Mouse (Mus musculus) liver, postnatal 0 days (tissue): ENCODE results near the gene Nt5m. TPM values are rescaled to one million over a fixed set of nuclear protein-coding genes. Genes with fewer than 3 reads are reported as not detected.

Source experiments
- ATAC-seq: fragments of 200-750 bp; cut with Nextera tagmentation; 2 replicates; pipeline ENCODE4 v1.8.0; 2017; ENCODE audit warnings: mild to moderate bottlenecking, moderate library complexity
- DNase-seq: peaks from one replicate; pipeline ENCODE4 v3.0.0-alpha.2; 2016
- H3K27ac ChIP-seq: fragments of 300-500 bp; sonication (generic); 2 replicates; pipeline ENCODE4 v1.5.1; 2014; ENCODE audit warnings: antibody characterized with exemption, moderate library complexity, mild to moderate bottlenecking, low read depth
- H3K27me3 ChIP-seq: fragments of 300-500 bp; sonication (generic); 2 replicates; pipeline ENCODE4 v1.6.1; 2014; ENCODE audit warnings: low read length, control low read depth, mixed read lengths; ENCODE audit not compliant: insufficient read depth
- H3K36me3 ChIP-seq: fragments of 300-500 bp; sonication (generic); replicated peaks from 2 replicates; pipeline ENCODE4 v1.6.1; 2014; ENCODE audit warnings: mild to moderate bottlenecking, control low read depth, low read length, moderate library complexity, mixed read lengths; ENCODE audit not compliant: insufficient read depth
- H3K4me1 ChIP-seq: fragments of 300-500 bp; sonication (generic); 2 replicates; pipeline ENCODE4 v1.6.1; 2014; ENCODE audit warnings: antibody characterized with exemption, mild to moderate bottlenecking, control low read depth; ENCODE audit not compliant: insufficient read depth
- H3K4me2 ChIP-seq: fragments of 300-500 bp; sonication (generic); 2 replicates; pipeline ENCODE4 v1.6.1; 2014; ENCODE audit warnings: low read depth, mild to moderate bottlenecking, low read length, moderate library complexity, mixed read lengths
- H3K4me3 ChIP-seq: fragments of 300-500 bp; sonication (generic); 2 replicates; pipeline ENCODE4 v1.5.1; 2014; ENCODE audit warnings: low read depth, low read length
- H3K9ac ChIP-seq: fragments of 300-500 bp; sonication (generic); replicated peaks from 2 replicates; pipeline ENCODE4 v1.6.1; 2014; ENCODE audit warnings: mild to moderate bottlenecking, moderate library complexity
- H3K9me3 ChIP-seq: fragments of 300-500 bp; sonication (generic); 2 replicates; pipeline ENCODE4 v1.6.1; 2016; ENCODE audit warnings: mild to moderate bottlenecking, control low read depth, low read length, mixed read lengths
- CTCF ChIP-seq: sonication (generic); IDR thresholded peaks from 2 replicates; pipeline ENCODE4 v1.5.1; 2016; ENCODE audit warnings: antibody characterized with exemption, low read depth
- EP300 ChIP-seq: IDR thresholded peaks from 2 replicates; pipeline ENCODE4 v1.6.1; 2016; ENCODE audit warnings: antibody characterized with exemption, low read depth, mild to moderate bottlenecking
- WGBS: fragments of 180-500 bp; shearing (Covaris S2); extraction: QIAGEN DNeasy Blood & Tissue Kit; methylation state at CpG from one replicate; pipeline ENCODE4 v1.1.7; 2014; ENCODE audit not compliant: insufficient replicate concordance; 5-methylcytosine and 5-hydroxymethylcytosine counted together
- polyA plus RNA-seq: library from polyadenylated mRNA; unstranded; fragments of >200 nt; fragmentation: Nextera tagmentation; extraction: Ambion mirVana; gene quantifications from 2 replicates; pipeline ENCODE4 v1.2.1, GENCODE M21; 2015

Gene Nt5m
- polyA plus RNA-seq, 1 experiment from 2014 or later: 16.0 TPM

- TF ChIP-seq CTCF (peak; percentile 81), EP300 (no peak)
- Histone ChIP-seq H3K36me3 (0 out of 2 replicates have a peak, but pooled peaks cover 3% of the 10 kb centered on the region), H3K9ac (no peak overlapping the region), H3K27ac (no peak overlapping the region), H3K4me1 (peaks cover 20% of the 10 kb centered on the region), H3K4me2 (peak overlapping the region; percentile 77), H3K9me3 (no peaks in the 10 kb centered on the region), H3K27me3 (no peaks in the 10 kb centered on the region), H3K4me3 (peak overlapping the region; percentile 76; the same call in 1 of the 2 replicates)
- ATAC-seq (peak; percentile 33; the same call in 1 of the 2 replicates), DNase-seq (peak; percentile 61)
- WGBS: 11% methylated on average over 2 of the region's 2 CpGs
These were observed 7.9 kb downstream of the Nt5m start for GRCm38 (mm10) chr11:59847131-59847530.

GRCm38 (mm10) chr11:59847891-59848884 lies 8.9 kb downstream of the Nt5m start:
- H3K4me2 ChIP-seq: peak overlapping the region; percentile 77
- H3K4me1 ChIP-seq: peaks cover 23% of the 10 kb centered on the region
- no peaks in the 10 kb centered on the region for H3K9me3 ChIP-seq
- peak overlapping the region; percentile 76 for H3K4me3 ChIP-seq
- no peaks in the 10 kb centered on the region for H3K27me3 ChIP-seq
- H3K27ac ChIP-seq: peak overlapping the region; percentile 88
- ATAC-seq (peak; percentile 85), DNase-seq (peak; percentile 84)
- no peak for TF ChIP-seq EP300
- peak; percentile 30 for TF ChIP-seq CTCF
- H3K36me3 ChIP-seq: no peaks in the 10 kb centered on the region
- WGBS: under 1% methylated on average over 65 of the region's 69 CpGs
- H3K9ac ChIP-seq: peak overlapping the region; percentile 71

GRCm38 (mm10) chr11:59852865-59853264 lies 13.6 kb downstream of the Nt5m start:
- Histone ChIP-seq H3K36me3 (no peaks in the 10 kb centered on the region; the same call in 1 of the 2 replicates), H3K4me1 (peaks cover 17% of the 10 kb centered on the region), H3K27me3 (no peaks in the 10 kb centered on the region), H3K4me3 (no peak overlapping the region), H3K27ac (no peak overlapping the region), H3K4me2 (no peak overlapping the region), H3K9me3 (no peaks in the 10 kb centered on the region), H3K9ac (no peak overlapping the region)
- TF ChIP-seq CTCF (no peak), EP300 (no peak)
- 64% methylated on average over 3 of the region's 3 CpGs for WGBS
- DNase-seq (no peak), ATAC-seq (no peak)

- Histone ChIP-seq H3K27me3 (no peaks in the 10 kb centered on the region), H3K4me3 (no peak overlapping the region), H3K9ac (no peak overlapping the region), H3K9me3 (no peaks in the 10 kb centered on the region), H3K36me3 (peaks cover 4% of the 10 kb centered on the region; the same call in 1 of the 2 replicates), H3K4me1 (no peaks in the 10 kb centered on the region), H3K27ac (no peak overlapping the region), H3K4me2 (no peak overlapping the region)
- no peak for TF ChIP-seq CTCF
- TF ChIP-seq EP300: no peak
- no peak for ATAC-seq
- 91% methylated on average over 11 of the region's 11 CpGs for WGBS
- no peak for DNase-seq
These were observed 21.2 kb downstream of the Nt5m start for GRCm38 (mm10) chr11:59860467-59860866.

- TF ChIP-seq CTCF (no peak), EP300 (no peak)
- 73% methylated on average over 6 of the region's 6 CpGs for WGBS
These were observed 25.1 kb downstream of the Nt5m start for GRCm38 (mm10) chr11:59864316-59864715.

GRCm38 (mm10) chr11:59872124-59872523 lies 32.9 kb downstream of the Nt5m start:
- no peak for TF ChIP-seq CTCF
- TF ChIP-seq EP300: no peak
- 44% methylated on average over 8 of the region's 8 CpGs for WGBS
- peaks cover 18% of the 10 kb centered on the region; the same call in 1 of the 2 replicates for H3K36me3 ChIP-seq
- no peak overlapping the region for H3K4me3 ChIP-seq
- H3K27me3 ChIP-seq: no peaks in the 10 kb centered on the region
- H3K9me3 ChIP-seq: no peaks in the 10 kb centered on the region
- ATAC-seq (peak; percentile 36), DNase-seq (no peak)
- H3K4me2 ChIP-seq: no peak overlapping the region
- no peak overlapping the region for H3K27ac ChIP-seq
- no peak overlapping the region for H3K9ac ChIP-seq
- H3K4me1 ChIP-seq: no peaks in the 10 kb centered on the region

More at GRCm38 (mm10) chr11:59864316-59864715, 25.1 kb downstream of the Nt5m start:
- no peak for DNase-seq
- H3K36me3 ChIP-seq: peaks cover 7% of the 10 kb centered on the region; the same call in 1 of the 2 replicates
- H3K4me3 ChIP-seq: no peak overlapping the region
- H3K27me3 ChIP-seq: no peaks in the 10 kb centered on the region
- H3K9ac ChIP-seq: no peak overlapping the region
- no peak for ATAC-seq
- H3K9me3 ChIP-seq: no peaks in the 10 kb centered on the region
- no peak overlapping the region for H3K4me2 ChIP-seq
- no peaks in the 10 kb centered on the region for H3K4me1 ChIP-seq
- no peak overlapping the region for H3K27ac ChIP-seq
